Mouse (Mus musculus): Measurements from ENCODE around the gene Eif1ax.
"Not testable (repeated sequence)": the region's sequence is repeated elsewhere in the genome, so short reads cannot be mapped to it uniquely, and the experiment has no call there.

Gene Eif1ax

DNA sequence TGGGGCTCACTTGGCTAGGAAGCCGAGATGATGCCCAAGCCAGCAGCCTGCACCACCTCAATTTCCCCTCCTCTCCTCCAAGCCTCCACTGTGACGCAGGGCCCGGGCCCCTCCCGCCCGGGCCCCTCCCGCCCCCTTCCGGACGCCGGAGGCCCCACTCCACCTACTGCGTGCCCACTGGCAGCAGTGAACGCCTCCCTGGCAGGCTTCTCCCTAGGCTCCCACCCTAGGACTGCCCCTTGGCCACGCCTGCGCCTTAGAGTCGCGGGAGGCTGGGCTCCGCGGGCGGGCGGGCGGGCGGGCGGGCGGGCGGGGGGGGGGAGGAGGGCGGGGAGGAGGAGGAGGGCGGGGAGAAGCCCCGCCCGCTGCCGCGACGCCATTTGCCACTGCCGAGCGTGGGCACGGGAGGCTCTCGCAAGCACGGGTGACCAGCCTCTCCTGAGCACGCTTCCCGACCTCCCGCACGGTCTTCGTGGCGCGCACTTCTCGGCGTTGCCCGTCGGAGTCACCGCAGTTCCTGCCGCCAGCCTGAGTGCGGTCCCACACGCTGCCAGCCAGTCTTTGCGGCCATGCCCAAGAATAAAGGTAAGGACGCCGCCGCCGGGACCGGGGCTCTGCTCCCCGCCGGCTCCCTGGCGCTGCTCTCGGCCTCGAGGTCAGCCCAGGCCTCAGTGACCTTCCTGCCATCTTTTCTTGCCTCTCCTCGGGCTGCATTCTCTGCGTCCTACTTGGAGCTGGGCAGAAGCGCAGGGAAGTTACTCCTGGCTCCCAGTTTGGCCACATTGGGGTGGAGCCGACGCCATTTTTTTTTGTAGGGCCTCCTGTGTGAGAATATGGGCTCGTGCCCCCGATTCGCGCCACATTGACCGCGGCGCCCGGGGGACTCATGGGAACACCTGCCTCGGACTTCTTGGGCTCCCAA is at the start of gene Eif1ax:
Gene Eif1ax, plus strand, starts transcription at position 348 of the 922 bp plus-strand sequence.
- DNase-seq (ENCODE audit: low read depth in 1 of 2, low spot score in 2 of 2) = peak; percentile 14 to 18

DNA sequence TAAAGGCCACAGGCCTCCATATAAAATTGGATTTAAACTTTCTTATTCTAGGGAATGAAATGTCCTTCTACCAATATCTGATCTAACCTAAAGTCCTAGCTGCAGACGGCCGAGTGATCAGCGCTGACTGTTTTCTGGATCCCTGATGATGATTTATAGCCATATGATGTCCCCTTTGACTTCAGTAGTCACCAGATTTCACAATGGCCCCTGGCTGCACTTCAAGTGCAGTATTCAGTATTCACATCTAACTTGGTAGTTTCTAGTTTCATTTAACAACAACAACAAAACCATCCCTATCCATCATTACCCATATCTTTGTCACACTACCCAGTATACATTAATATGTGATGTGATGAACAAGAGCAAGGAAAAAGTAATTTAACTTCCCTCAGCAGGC is 7.5 kb upstream of the Eif1ax start:
- no peak for DNase-seq (ENCODE audit: low read depth in 1 of 2, low spot score in 2 of 2)

DNA sequence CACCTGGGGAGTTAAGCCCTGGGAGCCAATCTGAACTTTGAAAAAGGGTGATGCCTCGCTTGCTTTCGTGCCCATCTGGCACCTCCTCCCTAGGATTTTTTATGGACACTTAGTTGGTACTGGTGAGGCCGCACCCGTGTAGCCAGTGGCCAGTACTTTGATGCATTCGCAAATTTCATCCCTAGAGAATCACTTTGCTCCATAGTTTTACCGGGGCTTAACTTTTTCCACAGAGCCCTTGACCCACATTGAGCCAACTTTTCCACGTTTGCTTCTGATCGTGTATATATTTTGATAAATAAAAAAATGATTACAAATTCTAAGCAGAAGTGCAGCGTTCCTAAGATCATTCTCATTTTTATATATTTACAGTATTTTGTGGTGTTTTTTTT is 771 bp downstream of the Eif1ax start:
- DNase-seq (ENCODE audit: low read depth in 1 of 2, low spot score in 2 of 2) = no peak

DNA sequence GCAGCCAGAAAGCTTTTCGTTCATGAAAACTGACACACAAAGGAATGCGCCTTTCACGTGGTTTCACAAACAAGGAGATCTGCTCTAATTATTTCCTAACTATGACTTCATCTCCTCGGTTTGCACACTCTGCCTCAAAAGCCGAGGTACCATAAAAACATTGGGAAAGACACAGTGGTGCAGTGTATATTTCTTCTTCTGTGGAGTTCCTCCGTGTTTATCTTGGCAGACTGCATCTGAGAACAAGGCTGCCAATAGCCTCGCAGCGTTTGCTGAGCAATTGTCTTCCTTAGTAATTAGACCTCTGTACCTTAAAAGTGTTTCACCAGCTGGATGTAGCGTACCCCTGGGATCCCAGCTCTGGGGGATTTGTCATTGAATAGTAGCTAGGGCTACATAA is 15.1 kb downstream of the Eif1ax start:
- DNase-seq (ENCODE audit: low read depth in 1 of 2, low spot score in 2 of 2) = no peak

DNA sequence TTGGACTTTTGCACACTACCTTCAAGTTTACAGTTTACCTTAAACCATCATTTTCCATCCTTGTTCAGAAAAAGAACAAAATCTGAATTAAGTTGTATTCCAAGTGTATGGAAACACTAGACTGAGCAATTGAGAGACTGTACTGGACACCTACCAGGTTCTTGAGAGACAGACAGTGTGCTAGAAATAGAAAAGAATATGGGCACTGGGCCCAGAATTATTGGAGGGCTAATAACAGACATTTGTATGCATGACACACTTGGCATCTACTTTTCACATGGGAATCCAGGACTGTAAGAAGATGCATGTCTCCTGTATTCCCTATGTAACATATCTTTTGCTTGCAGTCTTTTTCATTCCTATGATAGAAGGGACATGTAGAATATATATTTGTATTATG is 17.0 kb downstream of the Eif1ax start:
- no peak for DNase-seq (ENCODE audit: low read depth in 1 of 2, low spot score in 2 of 2)

DNA sequence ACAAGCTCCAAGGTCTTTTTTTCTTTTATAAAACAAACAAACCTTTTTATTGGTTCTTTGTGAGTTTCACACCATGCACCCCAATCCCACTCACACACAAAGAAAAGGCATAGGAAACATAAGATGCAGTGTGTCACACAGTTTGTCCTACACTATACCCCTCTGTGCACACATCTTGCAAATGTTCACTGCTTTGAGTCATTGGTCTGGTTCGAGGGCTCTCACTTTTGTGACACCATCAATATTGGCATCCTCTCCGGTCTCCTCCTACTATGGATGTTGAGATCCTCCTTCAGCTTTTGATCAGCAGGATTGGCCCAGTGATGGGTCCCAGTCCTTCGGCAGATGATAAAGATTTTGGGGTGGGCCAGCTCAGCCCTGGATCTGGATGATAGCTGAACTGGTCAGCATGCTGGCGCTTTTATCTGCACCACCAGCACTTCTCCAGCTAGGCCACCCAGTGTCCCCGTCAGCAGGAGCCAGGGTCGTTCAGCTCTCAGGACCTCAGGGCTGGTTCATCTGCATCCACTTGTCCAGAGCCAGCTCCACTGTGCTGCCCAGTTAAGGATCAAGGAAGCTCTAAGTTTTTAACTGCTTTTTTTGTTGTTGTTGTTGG is 18.5 kb downstream of the Eif1ax start:
- DNase-seq (ENCODE audit: low read depth in 1 of 2, low spot score in 2 of 2) = no peak

DNA sequence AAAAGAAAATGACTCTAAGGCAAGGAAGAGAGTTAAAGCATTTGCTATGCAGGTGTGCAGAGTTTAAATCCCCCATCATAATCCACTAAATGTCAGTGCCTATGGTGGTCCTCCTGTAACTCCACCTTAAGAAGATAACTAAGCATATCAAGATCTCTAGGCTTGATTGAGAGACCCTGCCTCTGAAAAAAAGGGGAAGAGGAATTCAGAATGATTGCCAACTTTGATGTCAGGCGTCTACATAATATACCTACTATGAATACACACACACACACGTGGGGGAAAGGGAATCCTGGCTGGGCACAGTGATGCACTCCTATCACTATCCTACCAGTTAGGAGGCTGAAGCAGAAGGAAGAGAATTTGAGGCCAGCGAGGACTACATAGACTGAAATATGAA is 19.3 kb downstream of the Eif1ax start:
- no peak for DNase-seq (ENCODE audit: low read depth in 1 of 2, low spot score in 2 of 2)

DNA sequence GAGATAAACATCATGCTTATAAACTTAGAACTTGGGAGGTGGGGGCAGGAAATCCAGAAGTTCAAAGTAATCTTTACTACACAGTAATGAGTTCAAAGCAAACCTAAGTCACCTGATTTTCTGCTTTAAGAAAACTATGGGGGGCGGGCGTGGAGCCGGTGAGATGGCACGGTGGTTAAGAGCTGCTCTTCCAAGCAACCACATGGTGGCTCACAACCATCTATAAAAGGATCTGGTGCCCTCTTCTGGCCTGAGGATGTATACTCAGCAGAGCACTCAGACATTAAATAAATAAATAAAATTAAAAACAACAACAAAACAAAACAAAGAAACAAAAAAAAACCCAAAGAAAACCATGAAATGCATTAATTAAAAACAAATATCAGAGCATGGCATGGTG is 37.3 kb downstream of the Eif1ax start:
- no peak for DNase-seq (ENCODE audit: low read depth in 1 of 2, low spot score in 2 of 2)

DNA sequence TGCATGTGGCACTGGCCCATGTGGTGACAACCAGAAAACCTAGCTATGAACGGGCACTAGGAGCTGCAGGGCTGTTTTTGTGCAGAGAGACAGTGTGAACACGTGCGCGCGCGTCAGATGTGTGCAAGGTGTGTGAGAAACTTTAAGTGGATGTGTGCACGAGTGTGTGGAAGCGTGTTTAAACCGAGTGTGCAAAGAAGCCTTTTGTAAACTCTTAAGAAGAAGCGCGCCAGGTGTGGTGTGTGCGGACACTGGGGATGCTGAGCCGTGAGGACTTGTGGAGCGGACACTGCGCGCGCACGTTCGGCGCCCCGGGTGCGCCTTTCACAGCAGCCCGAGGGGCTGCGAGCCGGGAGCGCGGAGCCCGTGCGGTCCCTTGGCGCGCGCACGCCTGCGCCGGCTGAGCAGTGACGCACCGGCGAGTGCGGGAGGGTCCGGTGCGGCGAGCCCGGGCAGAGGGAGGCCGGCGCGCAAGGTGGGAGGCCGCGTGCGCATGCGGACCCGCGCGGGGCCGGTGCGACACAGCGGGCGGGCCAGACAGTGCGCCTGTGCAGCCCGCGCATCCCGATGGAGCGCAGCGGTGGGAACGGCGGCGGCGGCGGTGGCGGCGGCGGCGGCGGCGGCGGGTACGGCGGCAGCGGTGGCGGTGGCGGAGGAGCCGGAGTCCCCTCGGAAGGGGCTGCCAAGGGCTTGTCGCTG is 42.3 kb downstream of the Eif1ax start, which contains the start of gene Map7d2:
Gene Map7d2, plus strand, starts transcription at position 443 of the 699 bp plus-strand sequence.
- DNase-seq (ENCODE audit: low read depth in 1 of 2, low spot score in 2 of 2) = no peak

DNA sequence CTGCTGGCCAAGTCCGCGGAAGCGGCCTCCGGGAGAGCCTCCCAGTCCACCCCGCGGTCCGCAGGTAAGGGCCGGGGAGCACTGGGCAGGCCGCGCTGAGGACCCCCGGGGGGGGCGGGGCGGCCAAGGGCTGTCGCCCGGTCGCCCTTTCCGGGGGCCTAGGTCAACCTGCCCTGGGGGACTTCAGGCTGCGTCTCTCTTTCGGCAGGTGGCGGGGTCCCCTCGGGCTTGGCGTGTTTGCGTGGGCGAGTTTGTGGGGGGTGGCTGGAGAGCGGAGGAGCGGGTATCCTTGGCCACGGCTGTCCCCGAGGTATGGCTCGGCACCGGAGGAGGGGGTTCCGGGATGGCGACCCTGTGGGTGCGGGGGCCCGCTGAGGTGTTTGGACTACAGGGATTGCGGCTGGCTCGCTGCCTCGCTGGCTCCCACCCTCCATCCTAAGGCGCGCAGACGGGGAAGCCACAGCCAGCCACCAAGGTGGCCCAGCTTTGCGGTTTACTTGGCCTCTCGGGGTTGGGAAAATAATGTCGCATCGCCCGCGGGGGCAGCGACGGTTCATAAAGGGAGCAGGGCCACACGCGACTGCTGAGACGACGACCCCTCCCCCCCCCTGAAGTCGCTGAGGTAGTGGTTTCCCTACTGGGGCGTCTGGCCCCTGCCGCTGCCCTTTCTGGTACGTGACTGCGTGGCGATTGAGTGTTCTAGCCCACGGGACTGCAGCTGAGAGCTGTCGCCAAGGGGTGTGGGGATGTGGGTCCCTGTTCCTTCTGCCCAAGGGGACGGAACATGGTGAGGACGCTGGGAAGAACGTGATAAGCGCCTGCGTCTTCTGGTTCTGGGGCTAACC is 43.1 kb downstream of the Eif1ax start:
- DNase-seq (ENCODE audit: low read depth in 1 of 2, low spot score in 2 of 2) = no peak

DNA sequence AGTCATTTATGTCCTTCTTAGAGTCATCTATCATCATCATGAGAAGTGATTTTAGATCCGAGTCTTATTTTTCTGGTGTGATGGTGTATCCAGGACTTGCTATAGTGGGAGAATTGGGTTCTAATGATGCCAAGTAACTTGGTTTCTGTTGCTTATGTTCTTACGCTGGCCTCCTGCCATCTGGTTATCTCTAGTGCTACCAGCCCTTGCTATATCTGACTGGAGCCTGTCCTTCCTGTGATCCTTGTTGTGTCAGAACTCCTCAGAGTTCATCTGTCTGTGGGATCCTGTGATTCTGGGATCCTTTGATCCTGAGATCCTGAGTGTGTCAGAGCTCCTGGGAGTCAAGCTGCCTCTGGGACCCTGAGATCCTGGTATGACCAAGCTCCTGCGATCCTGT is 58.5 kb downstream of the Eif1ax start:
- DNase-seq (ENCODE audit: low read depth in 1 of 2, low spot score in 2 of 2) = not testable (repeated sequence)

Data from monocyte, adult 2 months (primary cell).